Mouse (Mus musculus) urinary bladder, adult 18-20 months (tissue): ENCODE results near the gene Fgfr2.
A peak's percentile ranks its signal among the peaks of the same experiment; 100 is the strongest.

Source experiments
- DNase-seq, 2 experiments: peaks; one replicate each; pipeline ENCODE4 v3.0.0; 2022; ENCODE audit warnings: low spot score in 2 of 2, mixed read lengths in 2 of 2

The Fgfr2 gene

GRCm38 (mm10) chr7:132005996-132006696 lies 1117.0 kb downstream of the Fgfr2 start:
- no peak for DNase-seq

- no peak for DNase-seq
Measured at GRCm38 (mm10) chr7:131992873-131993272, 1130.3 kb downstream of the Fgfr2 start.

GRCm38 (mm10) chr7:131992226-131992625 lies 1130.9 kb downstream of the Fgfr2 start:
- no peak for DNase-seq

GRCm38 (mm10) chr7:131989056-131989455 lies 1134.1 kb downstream of the Fgfr2 start:
- no peak for DNase-seq

- no peak for DNase-seq
Measured at GRCm38 (mm10) chr7:131978609-131979008, 1144.5 kb downstream of the Fgfr2 start.

GRCm38 (mm10) chr7:131975867-131976266 lies 1147.3 kb downstream of the Fgfr2 start:
- no peak for DNase-seq

- no peak for DNase-seq
Measured at GRCm38 (mm10) chr7:131970255-131970654, 1152.9 kb downstream of the Fgfr2 start.

- DNase-seq: no peak
Measured at GRCm38 (mm10) chr7:131966916-131967494, 1156.1 kb downstream of the Fgfr2 start.

- DNase-seq: no peak
Measured at GRCm38 (mm10) chr7:131966023-131966915, 1156.9 kb downstream of the Fgfr2 start, which contains the start of gene Gpr26. Gene Gpr26, plus strand, starts transcription at chr7:131966460.

- peak in 1 of 2 experiments; percentile 7 for DNase-seq
Measured at GRCm38 (mm10) chr7:131960551-131960950, 1162.6 kb downstream of the Fgfr2 start.

GRCm38 (mm10) chr7:131958705-131959104 lies 1164.4 kb downstream of the Fgfr2 start:
- no peak for DNase-seq

- DNase-seq: no peak
Measured at GRCm38 (mm10) chr7:131953402-131953801, 1169.7 kb downstream of the Fgfr2 start.

- no peak for DNase-seq
Measured at GRCm38 (mm10) chr7:131951131-131951530, 1172.0 kb downstream of the Fgfr2 start.

GRCm38 (mm10) chr7:131937611-131938010 lies 1185.5 kb downstream of the Fgfr2 start:
- no peak for DNase-seq

- DNase-seq: no peak
Measured at GRCm38 (mm10) chr7:131927288-131928050, 1195.7 kb downstream of the Fgfr2 start.

- no peak for DNase-seq
Measured at GRCm38 (mm10) chr7:131917384-131917783, 1205.8 kb downstream of the Fgfr2 start.

GRCm38 (mm10) chr7:131909611-131910010 lies 1213.5 kb downstream of the Fgfr2 start:
- DNase-seq: no peak

GRCm38 (mm10) chr7:131906499-131907190 lies 1216.5 kb downstream of the Fgfr2 start:
- no peak for DNase-seq

- peak; percentile 25 to 29 for DNase-seq
Measured at GRCm38 (mm10) chr7:131899356-131899755, 1223.8 kb downstream of the Fgfr2 start.

- DNase-seq: no peak
Measured at GRCm38 (mm10) chr7:131897282-131897681, 1225.9 kb downstream of the Fgfr2 start.

- no peak for DNase-seq
Measured at GRCm38 (mm10) chr7:131882824-131883223, 1240.3 kb downstream of the Fgfr2 start.
